Mouse (Mus musculus): ENCODE results near the gene Pcgf2.
"Not testable (repeated sequence)": the region's sequence is repeated elsewhere in the genome, so short reads cannot be mapped to it uniquely, and the experiment has no call there.

Gene Pcgf2

DNA sequence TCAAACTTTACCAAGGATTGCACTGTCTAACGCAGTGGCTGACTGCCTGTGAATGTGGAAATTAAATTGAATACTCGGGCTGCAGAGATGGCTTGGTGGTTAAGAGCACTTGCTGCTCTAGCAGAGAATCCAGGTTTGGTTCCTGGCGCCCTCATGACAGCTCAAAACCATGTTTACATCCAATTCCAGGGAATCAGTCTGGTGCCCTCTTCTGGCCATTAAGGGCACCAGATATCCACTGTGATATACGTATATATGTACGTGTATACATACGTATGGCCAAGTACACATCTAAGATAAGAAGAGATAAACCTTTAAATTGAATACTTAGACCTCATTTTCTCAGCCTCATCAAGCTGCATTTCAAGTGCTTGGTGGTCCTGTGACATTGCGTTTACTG is 34.1 kb downstream of the Pcgf2 start:
- DNase-seq: no peak

GRCm38 (mm10) chr11:97665431-97665830 is 34.9 kb downstream of the Pcgf2 start:
- DNase-seq: no peak

GRCm38 (mm10) chr11:97664771-97665240 is 35.5 kb downstream of the Pcgf2 start:
- peak; percentile 52 for DNase-seq

DNA sequence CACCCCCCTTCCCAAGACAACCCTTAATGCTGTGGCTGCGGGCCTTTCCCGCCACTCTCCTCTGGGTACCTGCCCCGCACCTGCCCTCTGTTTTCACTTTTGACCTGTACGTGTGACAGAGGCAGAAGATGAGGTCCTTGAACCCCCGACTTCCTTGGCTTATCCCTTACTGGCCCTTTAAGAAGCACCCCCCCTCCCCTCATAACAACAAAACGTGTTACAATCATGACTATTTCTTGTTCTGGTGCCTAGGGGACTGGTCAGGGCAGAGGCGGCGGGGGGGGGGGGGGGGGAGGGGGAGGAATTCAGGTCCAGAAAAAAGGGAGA is 36.0 kb downstream of the Pcgf2 start:
- no peak for DNase-seq

DNA sequence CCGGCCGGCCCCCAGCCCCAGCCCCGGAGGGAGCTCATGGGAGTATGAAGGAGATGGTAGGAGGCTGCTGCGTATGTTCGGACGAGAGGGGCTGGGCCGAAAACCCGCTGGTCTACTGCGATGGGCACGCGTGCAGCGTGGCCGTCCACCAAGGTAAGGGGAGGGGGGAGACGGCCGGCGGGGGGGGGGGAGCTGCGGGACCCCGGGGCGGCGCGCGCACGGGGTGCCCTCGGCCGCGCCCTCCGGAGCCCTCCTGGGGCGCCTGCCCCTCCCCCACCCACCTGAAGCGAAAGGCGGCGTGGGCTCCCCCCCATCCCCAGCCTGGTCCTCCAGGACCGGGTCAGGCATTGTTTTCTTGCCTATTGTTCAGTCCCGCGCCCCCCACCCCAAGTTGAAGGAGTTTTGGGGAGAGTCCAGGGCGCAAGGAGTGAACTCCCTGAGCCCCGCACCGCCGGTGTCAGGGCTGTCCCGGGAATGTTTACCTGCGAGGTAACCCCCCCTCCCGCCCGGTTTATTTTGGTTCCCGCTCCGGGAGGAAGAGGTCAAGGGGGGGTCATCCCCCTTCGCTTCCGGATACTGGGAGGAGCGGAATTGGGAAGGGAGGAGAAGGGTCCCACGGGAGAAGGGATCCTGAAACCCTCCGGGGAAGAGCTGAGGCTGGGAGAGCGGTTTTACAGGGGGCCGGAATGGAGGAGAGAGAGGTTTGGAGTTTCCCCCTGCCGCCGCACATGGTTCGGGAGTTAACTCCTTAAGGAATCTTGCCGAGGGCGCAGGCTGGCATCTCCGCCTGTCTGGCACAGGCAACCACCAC is 36.6 kb downstream of the Pcgf2 start:
- DNase-seq: peak; percentile 68

DNA sequence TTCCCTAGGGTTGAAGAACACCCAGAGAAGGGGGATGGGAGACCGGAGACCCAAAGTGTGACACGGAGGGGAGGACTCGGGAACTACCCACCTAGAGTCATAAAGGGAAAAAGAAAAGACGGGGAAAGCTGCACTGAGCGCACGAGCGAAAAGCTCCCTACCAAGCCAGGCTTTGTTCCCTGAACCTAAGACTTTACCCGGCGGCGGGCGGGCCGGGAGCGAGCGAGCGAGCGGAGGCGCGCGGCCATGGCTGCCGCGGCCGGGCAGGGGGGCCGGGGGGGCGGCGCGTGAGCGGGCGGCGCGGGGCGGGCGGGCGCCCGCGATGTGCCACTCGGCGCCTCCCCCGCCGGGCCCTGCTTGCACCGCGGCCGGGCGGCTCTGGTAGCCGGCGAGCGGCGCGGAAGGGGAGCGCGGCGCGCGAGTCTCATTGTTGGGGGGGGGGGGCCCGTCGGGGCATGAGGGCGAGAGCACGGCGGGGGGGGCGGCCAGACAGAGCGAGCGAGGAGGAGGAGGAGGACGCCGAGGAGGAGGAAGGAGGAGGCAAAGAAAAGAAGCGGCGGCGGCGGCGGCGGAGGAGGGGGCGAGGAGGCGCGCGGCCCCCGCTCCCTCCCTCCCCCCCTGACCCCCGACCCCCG is 37.3 kb downstream of the Pcgf2 start, which contains the start of gene Mllt6:
TSS of gene Mllt6 (plus strand) at position 522 of the 635 bp plus-strand sequence.
- DNase-seq: peak; percentile 89

DNA sequence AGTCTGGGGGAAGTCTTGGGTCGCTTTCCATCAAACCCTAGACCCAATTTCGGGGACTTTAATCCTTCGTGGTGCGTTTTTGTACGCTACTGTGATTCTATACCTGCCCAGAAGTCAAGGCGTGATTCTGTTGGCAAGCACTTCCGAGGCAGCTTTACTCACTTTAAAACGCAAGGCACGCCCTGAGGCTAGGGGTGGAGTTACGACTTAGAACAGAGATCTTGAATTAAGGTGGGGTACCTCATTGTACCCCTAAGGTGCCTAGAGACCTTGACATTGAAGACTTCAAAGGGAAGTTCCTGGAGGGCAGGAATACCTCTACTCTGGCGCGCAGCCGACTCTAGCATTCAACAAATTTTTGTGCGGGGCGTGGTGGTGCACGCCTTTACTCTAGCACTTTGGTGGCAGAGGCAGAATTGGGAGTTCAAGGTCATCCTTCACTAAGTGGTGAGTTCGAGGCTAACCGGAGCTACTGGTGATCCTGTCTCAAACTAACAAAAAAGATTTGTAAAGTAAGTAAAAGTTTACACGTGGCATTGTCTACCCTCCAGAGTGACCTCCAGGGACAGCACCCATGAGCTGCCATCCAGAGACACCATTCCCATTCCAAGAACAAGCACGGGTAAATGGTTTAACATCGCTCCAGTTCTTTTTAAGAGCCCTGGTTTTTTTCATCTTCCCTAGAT is 37.9 kb downstream of the Pcgf2 start:
- peak; percentile 76 for DNase-seq

GRCm38 (mm10) chr11:97661648-97662133 is 38.6 kb downstream of the Pcgf2 start:
- DNase-seq: peak; percentile 89

- DNase-seq: no peak
Observed at GRCm38 (mm10) chr11:97660734-97661647, 39.3 kb downstream of the Pcgf2 start.

DNA sequence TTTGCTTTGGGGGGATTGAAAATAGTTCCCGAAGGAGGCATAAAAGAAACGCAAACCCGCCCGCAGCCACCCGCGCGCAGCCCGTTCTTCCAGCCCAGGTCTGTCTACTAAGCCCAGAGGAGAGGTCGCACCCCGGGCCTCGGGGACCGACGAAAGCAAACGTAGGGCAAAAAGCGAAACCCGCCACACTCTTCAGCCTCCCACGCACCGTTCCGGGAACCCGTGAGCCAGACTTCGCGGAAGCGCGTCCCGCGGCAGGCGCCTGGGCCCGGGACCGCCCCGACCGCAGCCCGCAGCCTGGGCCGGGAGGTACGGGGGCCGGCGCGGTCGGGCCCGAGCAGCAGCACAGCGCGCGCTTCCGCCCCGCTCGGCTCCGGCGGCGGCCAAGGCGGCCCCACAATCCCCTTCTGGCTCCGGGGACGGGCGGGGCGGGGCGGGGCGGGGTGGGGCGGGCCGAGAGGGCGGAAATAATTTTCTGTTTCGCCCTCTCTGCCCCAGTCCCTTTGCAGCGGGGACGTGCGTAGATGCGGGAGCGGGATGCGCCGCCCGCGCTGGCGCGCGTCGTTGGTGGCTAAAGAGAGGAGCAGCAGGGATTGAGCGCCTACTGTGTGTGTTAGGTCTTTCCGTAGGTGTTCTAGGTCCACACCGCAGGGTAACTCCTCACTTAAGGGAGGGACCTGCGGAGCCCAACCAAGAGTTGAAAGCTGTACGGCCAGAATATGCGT is 40.1 kb downstream of the Pcgf2 start:
- DNase-seq: peak; percentile 89

- DNase-seq: peak; percentile 38
Observed at GRCm38 (mm10) chr11:97659267-97659989, 40.9 kb downstream of the Pcgf2 start.

DNA sequence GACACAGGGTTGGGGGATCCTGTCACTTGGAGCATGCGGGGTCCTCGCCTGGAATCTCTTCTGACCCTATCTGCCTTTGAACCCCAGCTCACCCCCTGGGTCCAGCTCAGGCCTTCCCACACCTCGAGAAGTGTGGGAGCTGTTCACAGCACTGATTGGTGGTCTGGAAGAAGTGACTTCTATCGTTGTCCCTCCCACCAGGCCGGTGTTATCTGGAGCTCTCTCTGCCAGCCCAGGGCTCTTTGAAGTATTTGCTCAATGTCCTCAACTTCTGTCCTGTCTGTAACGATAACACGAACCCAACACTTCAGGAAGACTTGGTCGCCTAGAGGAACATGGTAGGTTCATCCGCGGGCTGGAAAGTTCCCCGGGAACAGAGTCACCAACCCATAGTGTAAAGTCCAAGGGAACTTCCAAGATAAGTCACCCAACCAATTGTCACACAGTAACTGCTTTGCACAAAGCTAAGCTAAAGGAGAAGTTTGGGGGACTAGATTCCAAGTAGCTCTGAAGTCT is 41.5 kb downstream of the Pcgf2 start:
- DNase-seq: no peak

GRCm38 (mm10) chr11:97657967-97658366 is 42.3 kb downstream of the Pcgf2 start:
- not testable (repeated sequence) for DNase-seq

GRCm38 (mm10) chr11:97657184-97657945 is 42.9 kb downstream of the Pcgf2 start:
- no peak for DNase-seq

DNA sequence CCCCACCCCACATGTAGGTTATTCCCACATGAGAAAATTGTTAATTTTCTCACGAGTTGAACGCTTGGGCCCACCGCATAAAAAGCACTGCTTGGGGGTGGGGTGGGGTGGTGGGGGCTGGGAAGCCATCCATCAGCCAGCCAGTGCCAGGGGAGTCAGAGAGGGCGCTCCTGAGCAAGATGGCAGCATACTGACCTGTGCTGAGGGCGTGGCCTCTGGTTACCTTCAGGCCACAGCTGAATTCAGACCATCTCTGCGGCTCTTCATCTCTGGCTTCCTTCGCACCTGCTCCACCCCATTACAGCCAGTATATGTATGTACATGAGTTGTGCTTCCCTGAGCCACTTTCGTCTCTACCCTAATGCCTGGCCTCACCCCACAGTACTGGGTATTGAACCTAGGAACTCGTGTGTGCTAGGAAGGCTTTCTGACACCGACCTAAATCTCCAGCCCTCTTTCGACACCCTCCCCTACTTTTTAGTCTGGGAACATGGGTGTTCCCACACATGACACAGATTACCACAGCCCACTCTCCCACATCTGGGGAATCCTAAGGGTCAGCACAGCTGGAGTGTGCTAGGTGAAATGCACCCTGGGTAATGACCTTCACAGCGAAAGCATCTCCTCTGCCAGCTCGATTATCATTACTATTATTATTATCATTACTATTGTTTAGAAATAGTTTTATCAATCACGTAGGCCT is 43.9 kb downstream of the Pcgf2 start:
- DNase-seq: no peak

GRCm38 (mm10) chr11:97654210-97654609 is 46.1 kb downstream of the Pcgf2 start:
- DNase-seq: no peak

GRCm38 (mm10) chr11:97653376-97653775 is 46.9 kb downstream of the Pcgf2 start:
- DNase-seq: not testable (repeated sequence)

DNA sequence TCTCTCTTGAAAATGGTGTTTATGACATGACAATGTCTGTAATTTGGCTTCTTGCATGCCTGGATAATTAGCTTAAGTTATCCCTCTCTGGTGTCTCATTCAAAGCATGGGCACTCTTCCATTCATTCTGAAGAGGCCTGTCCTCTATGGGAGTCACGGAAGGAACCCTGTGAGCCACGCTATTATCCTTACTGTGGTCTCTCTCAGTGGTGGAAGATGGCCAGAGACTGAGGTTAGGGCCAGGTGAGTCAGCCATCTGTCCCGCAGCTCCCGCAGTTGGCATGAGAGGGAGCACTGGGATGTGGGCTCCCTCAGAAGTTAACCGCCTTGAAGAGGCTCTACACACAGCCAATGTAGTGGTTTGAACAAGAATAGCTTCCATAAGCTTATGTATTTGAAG is 50.0 kb downstream of the Pcgf2 start:
- DNase-seq: no peak

DNA sequence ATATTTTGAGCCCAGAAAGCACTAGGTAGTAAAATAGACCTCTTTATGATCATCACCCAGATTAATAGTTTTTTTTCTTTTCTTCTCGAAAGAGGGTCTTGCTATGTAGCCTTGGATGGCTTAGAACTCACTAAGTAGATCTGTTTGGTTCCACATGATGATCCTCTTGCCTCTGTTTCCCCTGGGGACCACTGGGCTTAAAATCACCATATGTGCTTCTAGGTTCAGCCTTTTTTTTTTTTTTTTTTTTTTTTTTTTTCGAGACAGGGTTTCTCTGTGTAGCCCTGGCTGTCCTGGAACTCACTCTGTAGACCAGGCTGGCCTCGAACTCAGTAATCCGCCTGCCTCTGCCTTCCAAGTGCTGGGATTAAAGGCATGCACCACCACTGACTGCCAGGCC is 51.8 kb downstream of the Pcgf2 start:
- DNase-seq: not testable (repeated sequence)
